Mouse (Mus musculus) thymus, adult 2 months (tissue): ENCODE measurements around the gene Cdr2.

Source experiments
- CTCF ChIP-seq: fragments of 200-500 bp; IDR thresholded peaks from 2 replicates; pipeline ENCODE4 v1.5.1; 2012; ENCODE audit warnings: mild to moderate bottlenecking, control low read depth, low read length, moderate library complexity, borderline replicate concordance; ENCODE audit not compliant: control insufficient read depth, poor library complexity, insufficient read depth; ENCODE audit errors: extremely low read depth
- POLR2A ChIP-seq: fragments of 200-500 bp; IDR thresholded peaks from 2 replicates; pipeline ENCODE4 v1.6.1; 2012; ENCODE audit warnings: mild to moderate bottlenecking, low read length, control low read depth, moderate library complexity; ENCODE audit not compliant: control insufficient read depth, poor library complexity, insufficient read depth; ENCODE audit errors: extremely low read depth

- no peak for TF ChIP-seq CTCF
- TF ChIP-seq POLR2A: no peak
Observed at GRCm38 (mm10) chr7:120960601-120961000, 21.5 kb downstream of the Cdr2 start.
